Mouse (Mus musculus): Measurements from ENCODE around the gene Gli1. TPM values are rescaled to one million over a fixed set of nuclear protein-coding genes. Genes with fewer than 3 reads are reported as not detected.
A peak's percentile ranks its signal among the peaks of the same experiment; 100 is the strongest.
"Not testable (repeated sequence)": the region's sequence is repeated elsewhere in the genome, so short reads cannot be mapped to it uniquely, and the experiment has no call there.

Gene Gli1
- polyA plus RNA-seq, 1 experiment = 2.2 TPM

DNA sequence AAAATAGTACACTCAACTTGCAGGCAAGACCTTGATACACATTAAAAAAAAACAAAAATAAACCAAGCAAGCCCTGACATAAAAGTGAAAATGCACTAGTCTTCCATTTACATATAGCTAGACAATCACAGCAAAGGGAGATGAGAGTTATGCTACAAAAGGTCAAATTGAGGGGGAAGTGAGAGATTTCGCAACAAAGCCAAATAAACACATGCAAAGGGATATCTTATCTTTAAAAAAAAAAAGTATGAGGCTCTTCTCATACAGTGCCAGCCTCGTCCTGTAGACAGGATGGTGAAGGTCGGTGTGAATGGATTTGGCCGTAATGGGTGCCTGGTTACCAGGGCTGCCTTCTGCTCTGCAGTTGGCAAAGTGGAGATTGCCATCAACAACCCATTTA lies 28.9 kb downstream of the Gli1 start:
- Histone ChIP-seq H3K4me3 (replicated peaks; ENCODE audit: control insufficient read depth, low read depth, low read length) (no peak overlapping the region), H3K4me1 (ENCODE audit: control insufficient read depth, insufficient read depth, low read length) (no peaks in the 10 kb centered on the region; the same call in 1 of the 2 replicates), H3K27ac (ENCODE audit: control insufficient read depth, insufficient read depth, low read depth, low read length, poor library complexity) (no peak overlapping the region)
- TF ChIP-seq POLR2A (IDR thresholded peaks at IDR 0.05; ENCODE audit: borderline replicate concordance, control insufficient read depth, low read depth, low read length) (no peak), CTCF (IDR thresholded peaks at IDR 0.05; ENCODE audit: control insufficient read depth, insufficient read depth, low read length) (no peak)
- 29% methylated on average over 4 of the region's 4 CpGs for WGBS

DNA sequence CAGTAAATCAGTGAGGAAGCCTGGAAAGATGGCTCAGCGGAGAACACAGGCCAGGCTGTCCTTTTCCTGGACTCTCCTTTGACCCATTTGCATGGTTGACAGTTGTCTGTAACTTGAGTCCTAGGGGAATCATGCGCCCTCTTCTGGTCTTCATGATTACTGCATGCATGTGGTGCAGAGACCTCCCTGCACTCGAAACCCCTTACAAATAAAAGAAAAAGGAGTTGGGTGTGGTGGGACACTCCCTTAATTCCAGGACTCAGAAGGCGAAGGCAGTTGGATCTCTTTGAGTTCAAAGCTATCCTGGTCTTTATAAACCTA lies 29.5 kb downstream of the Gli1 start:
- H3K27ac ChIP-seq (ENCODE audit: control insufficient read depth, insufficient read depth, low read depth, low read length, poor library complexity) = peak overlapping the region; percentile 80; the same call in 1 of the 2 replicates
- H3K4me1 ChIP-seq (ENCODE audit: control insufficient read depth, insufficient read depth, low read length) = no peaks in the 10 kb centered on the region; the same call in 1 of the 2 replicates
- TF ChIP-seq POLR2A (IDR thresholded peaks at IDR 0.05; ENCODE audit: borderline replicate concordance, control insufficient read depth, low read depth, low read length) (no peak), CTCF (IDR thresholded peaks at IDR 0.05; ENCODE audit: control insufficient read depth, insufficient read depth, low read length) (peak; percentile 72)
- WGBS = 4% methylated on average over 4 of the region's 4 CpGs
- H3K4me3 ChIP-seq (replicated peaks; ENCODE audit: control insufficient read depth, low read depth, low read length) = peak overlapping the region; percentile 84

- H3K4me1 ChIP-seq (ENCODE audit: control insufficient read depth, insufficient read depth, low read length) = no peaks in the 10 kb centered on the region; the same call in 1 of the 2 replicates
- under 1% methylated on average over 65 of the region's 65 CpGs for WGBS
- H3K27ac ChIP-seq (ENCODE audit: control insufficient read depth, insufficient read depth, low read depth, low read length, poor library complexity) = peak within 1 kb of the TSS; percentile 80
- TF ChIP-seq CTCF (IDR thresholded peaks at IDR 0.05; ENCODE audit: control insufficient read depth, insufficient read depth, low read length) = no peak
- peak; percentile 85; the same call in 1 of the 2 replicates for TF ChIP-seq POLR2A (IDR thresholded peaks at IDR 0.05; ENCODE audit: borderline replicate concordance, control insufficient read depth, low read depth, low read length)
- peak within 1 kb of the TSS; percentile 84 for H3K4me3 ChIP-seq (replicated peaks; ENCODE audit: control insufficient read depth, low read depth, low read length)
These were observed 30.1 kb downstream of the Gli1 start, which contains the start of gene Mars for GRCm38 (mm10) chr10:127311476-127312355. TSS of gene Mars (minus strand) at chr10:127311786.

DNA sequence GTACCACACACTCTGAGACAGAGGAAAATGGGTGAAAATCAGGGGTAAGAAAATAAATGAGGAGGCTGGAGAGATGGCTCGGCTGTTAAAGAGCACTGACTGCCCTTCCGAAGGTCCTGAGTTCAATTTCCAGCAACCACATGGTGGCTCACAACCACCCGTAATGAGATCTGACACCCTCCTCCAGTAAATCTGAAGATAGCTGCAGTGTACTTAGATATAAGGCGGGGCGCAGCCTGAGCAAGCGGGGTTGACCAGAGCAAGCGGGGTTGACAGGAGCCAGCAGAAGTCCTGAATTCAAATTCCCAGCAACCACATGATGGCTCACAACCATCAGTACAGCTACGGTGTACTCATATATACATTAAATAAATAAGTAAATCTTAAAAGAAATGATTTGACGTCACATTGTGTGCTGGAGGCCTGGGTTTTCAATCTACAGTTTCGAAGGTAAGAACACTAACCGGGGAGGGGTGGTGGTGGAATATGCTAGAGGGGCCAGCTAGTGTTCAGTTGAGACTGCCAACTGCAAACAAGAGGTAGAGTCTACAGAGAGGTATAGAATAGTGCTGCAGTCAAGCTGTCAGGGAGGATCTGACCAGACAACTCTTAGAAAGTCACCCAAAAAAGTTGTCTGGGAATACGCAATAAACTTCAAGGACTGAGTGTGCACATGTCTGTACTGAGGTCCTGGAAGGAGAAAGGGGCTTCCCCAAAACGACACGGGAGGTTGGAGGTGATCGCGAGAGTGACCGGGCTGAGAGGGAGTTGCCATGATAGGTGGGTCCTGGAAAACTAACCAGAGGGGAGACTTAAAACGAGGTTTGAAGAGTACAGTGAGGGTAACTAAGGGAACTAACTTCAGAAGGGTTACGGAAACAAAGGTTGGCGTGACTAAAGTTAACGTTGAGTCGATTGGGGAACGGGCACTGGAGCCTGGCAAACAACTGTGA lies 31.0 kb downstream of the Gli1 start:
- Histone ChIP-seq H3K4me1 (ENCODE audit: control insufficient read depth, insufficient read depth, low read length) (no peaks in the 10 kb centered on the region; the same call in 1 of the 2 replicates), H3K4me3 (replicated peaks; ENCODE audit: control insufficient read depth, low read depth, low read length) (peak overlapping the region; percentile 84), H3K27ac (ENCODE audit: control insufficient read depth, insufficient read depth, low read depth, low read length, poor library complexity) (peak overlapping the region; percentile 78)
- 29% methylated on average over 23 of the region's 23 CpGs for WGBS
- TF ChIP-seq POLR2A (IDR thresholded peaks at IDR 0.05; ENCODE audit: borderline replicate concordance, control insufficient read depth, low read depth, low read length) = no peak
- TF ChIP-seq CTCF (IDR thresholded peaks at IDR 0.05; ENCODE audit: control insufficient read depth, insufficient read depth, low read length) = no peak

GRCm38 (mm10) chr10:127309167-127309566 lies 32.6 kb downstream of the Gli1 start:
- 83% methylated on average over 3 of the region's 3 CpGs for WGBS
- H3K4me1 ChIP-seq (ENCODE audit: control insufficient read depth, insufficient read depth, low read length); H3K27ac ChIP-seq (ENCODE audit: control insufficient read depth, insufficient read depth, low read depth, low read length, poor library complexity); H3K4me3 ChIP-seq (replicated peaks; ENCODE audit: control insufficient read depth, low read depth, low read length): not testable (repeated sequence)

GRCm38 (mm10) chr10:127303136-127303535 lies 38.6 kb downstream of the Gli1 start:
- no peak overlapping the region for H3K27ac ChIP-seq (ENCODE audit: control insufficient read depth, insufficient read depth, low read depth, low read length, poor library complexity)
- no peaks in the 10 kb centered on the region for H3K4me1 ChIP-seq (ENCODE audit: control insufficient read depth, insufficient read depth, low read length)
- no peak overlapping the region for H3K4me3 ChIP-seq (replicated peaks; ENCODE audit: control insufficient read depth, low read depth, low read length)
- no peak for TF ChIP-seq CTCF (IDR thresholded peaks at IDR 0.05; ENCODE audit: control insufficient read depth, insufficient read depth, low read length)
- TF ChIP-seq POLR2A (IDR thresholded peaks at IDR 0.05; ENCODE audit: borderline replicate concordance, control insufficient read depth, low read depth, low read length) = 0 out of 2 replicates have a peak, but pooled peaks have one; percentile 7
- WGBS = 87% methylated on average over 11 of the region's 11 CpGs

- Histone ChIP-seq H3K4me3 (replicated peaks; ENCODE audit: control insufficient read depth, low read depth, low read length) (no peak overlapping the region), H3K4me1 (ENCODE audit: control insufficient read depth, insufficient read depth, low read length) (no peaks in the 10 kb centered on the region), H3K27ac (ENCODE audit: control insufficient read depth, insufficient read depth, low read depth, low read length, poor library complexity) (no peak overlapping the region)
- TF ChIP-seq POLR2A (IDR thresholded peaks at IDR 0.05; ENCODE audit: borderline replicate concordance, control insufficient read depth, low read depth, low read length) = no peak
- TF ChIP-seq CTCF (IDR thresholded peaks at IDR 0.05; ENCODE audit: control insufficient read depth, insufficient read depth, low read length) = no peak
- 88% methylated on average over 6 of the region's 6 CpGs for WGBS
These were observed 41.4 kb downstream of the Gli1 start for GRCm38 (mm10) chr10:127300361-127300760.

Data from bone marrow, adult 2 months (tissue).